Mouse (Mus musculus): ENCODE results near the gene Itpr2.

- no peak for TF ChIP-seq CTCF (IDR thresholded peaks at IDR 0.05; ENCODE audit: low read depth, low read length)
- no peak for TF ChIP-seq TAL1 (conservative IDR thresholded peaks at IDR 0.05; ENCODE audit: low read depth, low read length)
Observed at GRCm38 (mm10) chr6:146414094-146414493, 87.9 kb downstream of the Itpr2 start.

Measured in G1E (cell line).